Mouse (Mus musculus): Measurements from ENCODE around the gene Gm5737. TPM values are rescaled to one million over a fixed set of nuclear protein-coding genes. Genes with fewer than 3 reads are reported as not detected.

Gene Gm5737
- polyA plus RNA-seq (2015; fragmentation: Nextera tagmentation; extraction: Ambion mirVana) = not detected in 2 replicates

DNA sequence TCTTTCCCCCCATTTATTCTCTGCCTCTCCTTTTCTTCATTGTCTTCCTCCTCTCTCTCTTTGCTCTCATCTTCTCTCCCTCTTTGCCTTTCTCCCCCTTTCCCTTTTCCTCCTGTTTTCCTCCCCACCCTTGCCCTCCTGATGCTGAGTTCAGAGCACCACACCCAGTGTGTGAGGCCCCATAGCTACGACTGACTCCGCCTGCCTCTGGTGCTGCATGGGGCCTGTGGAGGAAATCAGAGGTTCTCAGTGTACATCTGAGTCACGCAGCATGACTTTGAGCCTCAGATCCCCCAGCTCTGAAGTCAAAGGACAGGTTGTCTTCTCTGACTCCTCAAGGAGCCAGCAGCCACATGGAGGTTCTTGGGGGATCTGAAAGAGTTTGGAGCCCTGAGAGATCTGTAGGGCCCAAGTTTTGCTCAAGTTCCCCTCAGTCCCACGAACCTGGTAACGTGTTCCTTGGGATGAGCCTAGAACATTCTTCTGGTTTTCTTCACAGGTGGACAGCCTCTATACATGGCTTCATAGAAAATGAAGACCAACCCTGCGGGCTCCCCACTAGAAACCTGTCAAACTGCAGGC is at the start of gene Gm5737:
Gm5737 (plus strand) TSS at position 532 of the 582 bp plus-strand sequence.
- 52% methylated on average over 6 of the region's 6 CpGs for WGBS (ENCODE audit: insufficient replicate concordance)
- Histone ChIP-seq H3K9me3 (replicated peaks) (no peaks in the 10 kb centered on the region), H3K36me3 (replicated peaks) (no peaks in the 10 kb centered on the region), H3K4me3 (replicated peaks) (no peak within 1 kb of the TSS), H3K4me1 (replicated peaks) (peaks cover 8% of the 10 kb centered on the region; the same call in 1 of the 2 replicates), H3K27ac (replicated peaks) (no peak within 1 kb of the TSS), H3K4me2 (no peak within 1 kb of the TSS), H3K27me3 (peaks cover 20% of the 10 kb centered on the region), H3K9ac (no peak within 1 kb of the TSS)
- no peak for ATAC-seq (ENCODE audit: insufficient read depth)

DNA sequence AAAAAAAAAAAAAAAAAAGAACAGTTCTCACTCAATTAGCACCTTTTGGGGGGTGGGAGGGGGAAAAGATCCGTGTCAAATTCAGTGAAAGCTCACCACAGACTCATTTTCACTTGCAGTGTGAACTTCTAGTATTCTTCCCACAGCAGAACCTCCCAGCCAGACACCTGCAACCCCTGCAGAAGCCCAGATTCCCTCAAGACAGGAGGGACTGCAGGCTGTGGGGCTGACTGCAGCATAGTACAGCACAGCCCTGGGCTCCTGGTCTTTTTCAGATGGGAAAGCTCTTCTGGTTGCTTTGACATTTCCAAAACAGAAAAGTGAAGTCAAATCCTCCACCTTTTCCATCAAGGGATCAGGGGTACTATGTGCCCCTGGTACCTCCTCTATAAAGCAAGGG is 44.8 kb upstream of the Gm5737 start:
- H3K4me1 ChIP-seq (replicated peaks) = no peaks in the 10 kb centered on the region
- no peaks in the 10 kb centered on the region for H3K9me3 ChIP-seq (replicated peaks)
- H3K4me2 ChIP-seq = no peak overlapping the region
- H3K27ac ChIP-seq (replicated peaks) = no peak overlapping the region
- no peak for ATAC-seq (ENCODE audit: insufficient read depth)
- H3K36me3 ChIP-seq (replicated peaks) = no peaks in the 10 kb centered on the region
- 4% methylated on average over 1 of the region's 1 CpGs for WGBS (ENCODE audit: insufficient replicate concordance)
- H3K9ac ChIP-seq = no peak overlapping the region
- no peaks in the 10 kb centered on the region for H3K27me3 ChIP-seq
- H3K4me3 ChIP-seq (replicated peaks) = no peak overlapping the region

DNA sequence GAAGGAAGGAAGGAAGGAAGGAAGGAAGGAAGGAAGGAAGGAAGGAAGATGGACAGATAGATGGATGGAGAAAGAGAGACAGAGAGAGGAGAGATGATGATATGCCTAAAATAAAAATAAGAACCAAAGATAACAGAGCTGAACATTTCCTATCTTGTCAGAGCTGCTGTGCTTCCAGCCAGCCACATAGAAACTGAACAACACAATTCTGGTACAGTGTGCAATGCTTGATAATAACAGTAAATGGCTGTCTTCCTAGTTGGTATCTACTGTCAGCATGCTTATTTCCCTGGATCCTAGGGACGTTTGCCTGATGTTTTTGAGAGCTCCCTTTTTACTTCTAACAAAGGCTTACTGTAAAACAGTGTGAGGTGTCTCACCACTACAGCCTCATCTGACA is 40.8 kb upstream of the Gm5737 start:
- Histone ChIP-seq H3K9ac (no peak overlapping the region), H3K27me3 (no peaks in the 10 kb centered on the region), H3K36me3 (replicated peaks) (no peaks in the 10 kb centered on the region), H3K27ac (replicated peaks) (no peak overlapping the region), H3K9me3 (replicated peaks) (no peaks in the 10 kb centered on the region), H3K4me2 (no peak overlapping the region), H3K4me1 (replicated peaks) (no peaks in the 10 kb centered on the region), H3K4me3 (replicated peaks) (no peak overlapping the region)
- no peak for ATAC-seq (ENCODE audit: insufficient read depth)
- WGBS (ENCODE audit: insufficient replicate concordance) = 4% methylated on average over 1 of the region's 1 CpGs

DNA sequence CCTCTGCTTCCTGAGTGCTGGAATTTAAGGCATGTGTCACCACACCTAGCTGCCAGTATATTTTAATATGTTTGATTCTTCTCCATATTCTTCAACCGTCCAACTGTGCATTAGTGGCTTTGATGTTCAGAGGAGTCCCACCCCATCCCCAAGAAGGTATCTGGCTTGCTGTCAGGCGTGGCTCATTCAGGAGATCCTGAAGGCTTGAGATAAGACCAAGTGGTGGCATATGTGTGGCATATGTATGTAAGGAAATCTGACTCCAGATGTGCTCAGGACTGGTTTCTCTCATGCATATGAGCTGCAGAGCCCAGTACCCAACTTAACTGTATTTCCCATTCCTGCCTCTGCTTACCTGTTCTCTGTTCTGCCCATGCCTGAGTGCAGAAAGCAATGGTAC is 34.2 kb upstream of the Gm5737 start:
- Histone ChIP-seq H3K4me1 (replicated peaks) (peaks cover 7% of the 10 kb centered on the region; the same call in 1 of the 2 replicates), H3K9ac (no peak overlapping the region), H3K36me3 (replicated peaks) (no peaks in the 10 kb centered on the region), H3K9me3 (replicated peaks) (no peaks in the 10 kb centered on the region), H3K4me2 (no peak overlapping the region), H3K27me3 (0 out of 2 replicates have a peak, but pooled peaks cover 4% of the 10 kb centered on the region), H3K4me3 (replicated peaks) (no peak overlapping the region), H3K27ac (replicated peaks) (no peak overlapping the region)
- peak; percentile 64 for ATAC-seq (ENCODE audit: insufficient read depth)
- WGBS (ENCODE audit: insufficient replicate concordance) = 8% methylated on average over 2 of the region's 2 CpGs

DNA sequence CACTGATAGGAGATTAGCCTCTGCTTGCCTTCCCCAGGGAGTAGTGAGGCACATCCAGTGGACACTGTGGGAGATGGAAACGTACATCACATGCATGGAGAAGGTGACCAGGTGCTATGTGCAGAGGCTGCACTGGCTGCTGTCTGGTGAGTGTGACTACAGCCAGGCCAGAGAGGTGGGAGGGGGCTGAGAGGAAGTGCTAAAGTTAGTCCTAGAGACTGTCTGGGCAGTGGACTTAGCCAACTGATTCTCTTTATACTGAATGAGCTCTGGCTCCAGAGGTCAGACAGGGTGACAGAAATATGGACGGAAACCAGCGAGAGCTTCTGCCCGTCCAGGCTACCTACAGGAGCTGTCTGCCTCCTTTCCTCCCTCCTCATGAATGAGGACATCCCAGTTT is 16.6 kb upstream of the Gm5737 start:
- no peak for ATAC-seq (ENCODE audit: insufficient read depth)
- Histone ChIP-seq H3K27ac (replicated peaks) (no peak overlapping the region), H3K4me1 (replicated peaks) (no peaks in the 10 kb centered on the region), H3K4me3 (replicated peaks) (no peak overlapping the region), H3K27me3 (no peaks in the 10 kb centered on the region), H3K36me3 (replicated peaks) (no peaks in the 10 kb centered on the region), H3K4me2 (no peak overlapping the region), H3K9ac (no peak overlapping the region), H3K9me3 (replicated peaks) (no peaks in the 10 kb centered on the region)
- 55% methylated on average over 4 of the region's 4 CpGs for WGBS (ENCODE audit: insufficient replicate concordance)

DNA sequence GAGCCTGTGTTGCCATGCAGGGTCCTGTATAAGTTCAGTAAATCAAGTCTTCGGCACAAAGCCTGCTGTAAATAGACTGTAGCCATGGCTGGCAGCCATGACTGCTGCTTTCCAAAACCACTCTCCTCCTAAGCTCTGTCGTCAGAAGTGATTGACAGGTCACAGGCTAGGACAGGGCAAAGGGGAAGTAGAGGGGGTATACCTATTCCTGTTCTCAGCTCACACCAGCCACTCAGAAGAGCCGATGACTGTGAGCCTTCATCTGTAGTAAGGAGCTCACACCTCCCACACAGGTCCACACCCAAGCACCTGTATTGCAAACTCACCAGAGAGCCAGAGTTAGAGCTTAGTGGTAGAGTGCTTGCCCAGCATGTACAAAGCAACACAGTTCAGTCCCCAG is 15.8 kb upstream of the Gm5737 start:
- H3K9me3 ChIP-seq (replicated peaks) = no peaks in the 10 kb centered on the region
- no peak for ATAC-seq (ENCODE audit: insufficient read depth)
- no peaks in the 10 kb centered on the region for H3K36me3 ChIP-seq (replicated peaks)
- no peaks in the 10 kb centered on the region for H3K27me3 ChIP-seq
- H3K9ac ChIP-seq = no peak overlapping the region
- H3K4me1 ChIP-seq (replicated peaks) = no peaks in the 10 kb centered on the region
- no peak overlapping the region for H3K4me3 ChIP-seq (replicated peaks)
- no peak overlapping the region for H3K27ac ChIP-seq (replicated peaks)
- H3K4me2 ChIP-seq = no peak overlapping the region
- WGBS (ENCODE audit: insufficient replicate concordance) = 35% methylated on average over 3 of the region's 3 CpGs

DNA sequence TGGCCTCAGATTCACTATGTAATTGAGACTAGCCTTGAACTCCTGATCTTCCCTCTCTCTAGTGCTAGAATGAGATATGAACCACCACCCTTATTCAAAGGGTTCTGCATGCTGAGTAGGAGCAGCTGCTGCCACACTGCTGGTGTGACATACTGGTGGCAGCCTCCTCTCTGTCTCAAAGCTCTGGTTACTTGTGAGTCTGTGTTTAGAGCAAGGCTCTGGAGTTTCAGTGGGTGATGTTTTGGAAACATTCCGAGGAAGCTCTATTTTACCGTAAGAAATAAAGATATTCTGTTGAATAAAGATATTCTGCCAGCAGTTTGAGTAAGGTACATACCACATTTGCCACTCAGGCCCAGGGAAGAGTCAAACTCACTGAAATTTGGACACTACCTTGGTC is 8.9 kb upstream of the Gm5737 start:
- Histone ChIP-seq H3K27ac (replicated peaks) (no peak overlapping the region), H3K9me3 (replicated peaks) (no peaks in the 10 kb centered on the region), H3K9ac (no peak overlapping the region), H3K27me3 (no peaks in the 10 kb centered on the region), H3K4me2 (no peak overlapping the region), H3K4me1 (replicated peaks) (no peaks in the 10 kb centered on the region), H3K36me3 (replicated peaks) (no peaks in the 10 kb centered on the region), H3K4me3 (replicated peaks) (no peak overlapping the region)
- WGBS (ENCODE audit: insufficient replicate concordance) = 82% methylated on average over 2 of the region's 2 CpGs
- no peak for ATAC-seq (ENCODE audit: insufficient read depth)

DNA sequence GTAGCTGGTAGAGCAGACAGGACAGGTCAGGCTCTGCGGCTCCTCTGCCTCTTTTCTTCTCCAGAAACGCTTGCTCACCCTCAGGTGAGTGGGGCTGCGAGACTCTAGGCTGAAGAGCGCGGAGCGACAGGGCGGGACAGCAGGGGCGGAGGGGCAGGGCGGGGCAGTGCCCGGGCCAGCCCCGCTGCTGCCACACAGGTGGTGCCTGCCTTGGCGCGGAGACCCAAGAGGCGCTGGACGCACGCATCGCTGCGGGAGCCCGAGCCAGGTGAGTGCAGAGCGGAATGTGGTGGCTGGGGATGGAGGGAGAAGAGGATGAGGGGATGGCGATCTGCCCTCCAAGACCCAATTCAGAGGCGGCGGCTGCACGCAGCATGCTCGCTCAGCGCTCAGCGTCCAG is 2.5 kb upstream of the Gm5737 start:
- peaks cover 8% of the 10 kb centered on the region; the same call in 1 of the 2 replicates for H3K4me1 ChIP-seq (replicated peaks)
- no peak overlapping the region for H3K9ac ChIP-seq
- no peak for ATAC-seq (ENCODE audit: insufficient read depth)
- H3K9me3 ChIP-seq (replicated peaks) = no peaks in the 10 kb centered on the region
- H3K4me3 ChIP-seq (replicated peaks) = no peak overlapping the region
- 0 out of 2 replicates have a peak overlapping the region, but pooled peaks have one; percentile 13 for H3K4me2 ChIP-seq
- H3K27me3 ChIP-seq = peaks cover 20% of the 10 kb centered on the region
- 11% methylated on average over 27 of the region's 27 CpGs for WGBS (ENCODE audit: insufficient replicate concordance)
- no peak overlapping the region for H3K27ac ChIP-seq (replicated peaks)
- no peaks in the 10 kb centered on the region for H3K36me3 ChIP-seq (replicated peaks)

DNA sequence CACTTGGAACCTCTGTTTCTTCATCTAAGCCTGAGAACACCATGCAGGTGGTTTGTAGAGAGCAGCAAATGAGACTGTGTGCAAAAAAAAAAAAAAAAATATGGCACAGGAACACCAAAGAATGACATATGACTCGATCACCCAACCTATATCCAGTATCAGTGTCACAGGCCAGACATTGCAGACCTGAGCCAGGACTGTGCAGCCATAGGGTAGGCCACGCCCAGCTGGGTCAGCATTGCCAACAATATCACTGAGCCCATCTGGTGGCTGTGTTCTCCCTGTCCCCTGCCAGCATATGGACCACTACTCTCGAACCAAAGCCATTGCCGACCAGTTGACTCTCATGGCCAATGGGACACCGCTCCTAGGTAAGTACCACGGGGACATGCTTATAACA is 5.4 kb downstream of the Gm5737 start:
- no peaks in the 10 kb centered on the region for H3K4me1 ChIP-seq (replicated peaks)
- H3K36me3 ChIP-seq (replicated peaks) = no peaks in the 10 kb centered on the region
- no peak overlapping the region for H3K27ac ChIP-seq (replicated peaks)
- ATAC-seq (ENCODE audit: insufficient read depth) = no peak
- 61% methylated on average over 6 of the region's 6 CpGs for WGBS (ENCODE audit: insufficient replicate concordance)
- H3K9me3 ChIP-seq (replicated peaks) = no peaks in the 10 kb centered on the region
- H3K27me3 ChIP-seq = no peaks in the 10 kb centered on the region; the same call in 1 of the 2 replicates
- H3K9ac ChIP-seq = no peak overlapping the region
- no peak overlapping the region for H3K4me2 ChIP-seq
- H3K4me3 ChIP-seq (replicated peaks) = no peak overlapping the region

DNA sequence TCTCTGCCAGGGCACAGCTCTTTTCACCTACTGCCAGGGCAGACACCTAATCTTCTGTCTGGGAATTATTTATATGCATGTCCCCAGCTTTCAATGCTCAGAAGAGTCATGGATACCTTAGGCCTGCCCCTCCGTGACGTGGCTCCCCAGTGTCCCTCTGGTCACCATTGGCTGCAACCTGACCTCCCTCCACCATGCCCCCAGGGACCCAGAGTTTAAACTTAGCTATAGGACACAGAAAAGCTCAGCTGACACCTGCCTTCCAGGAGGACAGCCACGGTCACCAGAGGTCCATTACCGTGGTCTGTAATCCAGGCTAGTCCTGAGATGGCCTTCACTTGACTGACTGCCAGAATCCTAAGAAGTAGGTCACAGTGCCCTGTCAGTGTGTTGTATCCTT is 7.2 kb downstream of the Gm5737 start:
- H3K36me3 ChIP-seq (replicated peaks) = no peaks in the 10 kb centered on the region
- no peaks in the 10 kb centered on the region; the same call in 1 of the 2 replicates for H3K27me3 ChIP-seq
- no peaks in the 10 kb centered on the region for H3K9me3 ChIP-seq (replicated peaks)
- no peak overlapping the region for H3K9ac ChIP-seq
- H3K4me2 ChIP-seq = no peak overlapping the region
- no peak for ATAC-seq (ENCODE audit: insufficient read depth)
- H3K27ac ChIP-seq (replicated peaks) = no peak overlapping the region
- WGBS (ENCODE audit: insufficient replicate concordance) = 68% methylated on average over 4 of the region's 4 CpGs
- H3K4me3 ChIP-seq (replicated peaks) = no peak overlapping the region
- no peaks in the 10 kb centered on the region for H3K4me1 ChIP-seq (replicated peaks)

DNA sequence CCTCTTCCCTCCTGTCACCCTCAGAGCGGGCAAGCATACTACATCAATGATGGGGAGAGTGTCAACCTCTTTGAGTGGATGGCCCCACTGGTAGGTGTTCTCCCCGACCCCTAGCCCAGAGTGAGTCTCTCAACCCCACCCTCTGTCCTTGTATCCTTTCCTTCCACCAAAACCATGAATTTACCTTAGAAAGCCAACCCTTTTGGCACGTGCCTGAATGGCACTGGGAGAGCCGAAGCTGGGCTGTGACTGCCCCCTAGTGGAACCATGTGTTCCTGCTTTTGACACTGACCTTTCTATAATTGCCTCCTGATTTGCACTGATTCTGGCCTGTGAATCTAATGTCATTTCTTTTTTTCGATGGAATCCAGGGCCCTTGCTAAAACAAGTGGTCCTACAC is 11.1 kb downstream of the Gm5737 start:
- Histone ChIP-seq H3K27me3 (peaks cover 12% of the 10 kb centered on the region), H3K4me3 (replicated peaks) (no peak overlapping the region), H3K9me3 (replicated peaks) (no peaks in the 10 kb centered on the region), H3K36me3 (replicated peaks) (no peaks in the 10 kb centered on the region), H3K27ac (replicated peaks) (no peak overlapping the region), H3K4me2 (no peak overlapping the region), H3K4me1 (replicated peaks) (no peaks in the 10 kb centered on the region), H3K9ac (no peak overlapping the region)
- 16% methylated on average over 5 of the region's 5 CpGs for WGBS (ENCODE audit: insufficient replicate concordance)
- ATAC-seq (ENCODE audit: insufficient read depth) = no peak

DNA sequence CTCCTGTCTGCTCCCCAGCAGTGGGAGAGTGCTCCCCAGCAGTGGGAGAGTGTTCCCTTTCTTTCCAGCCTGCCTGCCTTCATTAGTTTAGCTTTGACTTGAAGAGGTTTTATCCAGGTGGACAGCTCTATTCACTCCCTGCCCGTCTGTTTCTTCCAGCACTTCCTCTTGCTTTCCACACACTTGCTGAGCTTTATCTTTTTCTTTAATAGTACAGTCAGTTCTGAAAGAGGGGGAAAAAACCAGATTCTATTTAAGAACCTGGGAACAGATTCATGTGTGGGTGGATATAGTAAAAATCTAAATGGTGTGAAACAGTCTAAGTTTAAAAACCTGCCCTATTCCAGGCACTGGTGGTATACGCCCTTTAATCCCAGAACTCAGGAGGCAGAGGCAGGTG is 12.9 kb downstream of the Gm5737 start:
- Histone ChIP-seq H3K4me2 (no peak overlapping the region), H3K4me1 (replicated peaks) (peaks cover 5% of the 10 kb centered on the region; the same call in 1 of the 2 replicates), H3K4me3 (replicated peaks) (no peak overlapping the region), H3K9ac (no peak overlapping the region), H3K27ac (replicated peaks) (no peak overlapping the region), H3K36me3 (replicated peaks) (no peaks in the 10 kb centered on the region), H3K9me3 (replicated peaks) (no peaks in the 10 kb centered on the region), H3K27me3 (peaks cover 31% of the 10 kb centered on the region)
- no peak for ATAC-seq (ENCODE audit: insufficient read depth)
- WGBS (ENCODE audit: insufficient replicate concordance) = 41% methylated on average over 2 of the region's 2 CpGs

All from liver, embryonic 15.5 days (tissue).